Mouse (Mus musculus): ENCODE results near the gene Rsph4a. TPM values are rescaled to one million over a fixed set of nuclear protein-coding genes. Genes with fewer than 3 reads are reported as not detected.
A peak's percentile ranks its signal among the peaks of the same experiment; 100 is the strongest.

Gene Rsph4a
- polyA plus RNA-seq, 1 experiment from 2014 or later, result 0.09 TPM

GRCm38 (mm10) chr10:33940702-33941101, 35.8 kb downstream of the Rsph4a start:
- Histone ChIP-seq H3K36me3 (ENCODE audit: control insufficient read depth, insufficient read depth, low read length) (peaks cover 2% of the 10 kb centered on the region; the same call in 1 of the 2 replicates), H3K4me2 (ENCODE audit: low read depth) (no peak overlapping the region), H3K27ac (ENCODE audit: low read depth, low read length) (no peak overlapping the region), H3K9ac (ENCODE audit: low read length) (no peak overlapping the region), H3K4me3 (ENCODE audit: low read depth, low read length) (no peak overlapping the region), H3K9me3 (ENCODE audit: control insufficient read depth, low read length) (no peaks in the 10 kb centered on the region), H3K4me1 (ENCODE audit: control insufficient read depth, insufficient read depth, low read length) (no peaks in the 10 kb centered on the region), H3K27me3 (ENCODE audit: control insufficient read depth, insufficient read depth, low read length) (no peaks in the 10 kb centered on the region)
- DNase-seq (ENCODE audit: low spot score), result no peak
- no peak for ATAC-seq (ENCODE audit: insufficient read depth, low FRiP score, low TSS enrichment)

- Histone ChIP-seq H3K4me1 (ENCODE audit: control insufficient read depth, insufficient read depth, low read length) (peaks cover 5% of the 10 kb centered on the region; the same call in 1 of the 2 replicates), H3K9ac (ENCODE audit: low read length) (no peak overlapping the region), H3K9me3 (ENCODE audit: control insufficient read depth, low read length) (no peaks in the 10 kb centered on the region), H3K27ac (ENCODE audit: low read depth, low read length) (no peak overlapping the region), H3K27me3 (ENCODE audit: control insufficient read depth, insufficient read depth, low read length) (no peaks in the 10 kb centered on the region), H3K4me2 (ENCODE audit: low read depth) (no peak overlapping the region), H3K4me3 (ENCODE audit: low read depth, low read length) (no peak overlapping the region), H3K36me3 (ENCODE audit: control insufficient read depth, insufficient read depth, low read length) (no peaks in the 10 kb centered on the region)
- 82% methylated on average over 3 of the region's 3 CpGs for WGBS
- ATAC-seq (ENCODE audit: insufficient read depth, low FRiP score, low TSS enrichment), result no peak
- DNase-seq (ENCODE audit: low spot score), result no peak
Observed at GRCm38 (mm10) chr10:33945390-33945789, 40.5 kb downstream of the Rsph4a start.

GRCm38 (mm10) chr10:33946336-33946735, 41.4 kb downstream of the Rsph4a start:
- 88% methylated on average over 2 of the region's 2 CpGs for WGBS
- Histone ChIP-seq H3K9ac (ENCODE audit: low read length) (no peak overlapping the region), H3K4me1 (ENCODE audit: control insufficient read depth, insufficient read depth, low read length) (peaks cover 6% of the 10 kb centered on the region; the same call in 1 of the 2 replicates), H3K9me3 (ENCODE audit: control insufficient read depth, low read length) (no peaks in the 10 kb centered on the region), H3K27ac (ENCODE audit: low read depth, low read length) (no peak overlapping the region), H3K4me3 (ENCODE audit: low read depth, low read length) (no peak overlapping the region), H3K4me2 (ENCODE audit: low read depth) (no peak overlapping the region), H3K27me3 (ENCODE audit: control insufficient read depth, insufficient read depth, low read length) (no peaks in the 10 kb centered on the region), H3K36me3 (ENCODE audit: control insufficient read depth, insufficient read depth, low read length) (no peaks in the 10 kb centered on the region)
- ATAC-seq (ENCODE audit: insufficient read depth, low FRiP score, low TSS enrichment), result no peak
- DNase-seq (ENCODE audit: low spot score), result no peak

GRCm38 (mm10) chr10:33950803-33951583, 46.1 kb downstream of the Rsph4a start, which contains the start of gene Zup1:
Gene Zup1, minus strand, starts transcription at chr10:33951269.
- peak; percentile 85 for DNase-seq (ENCODE audit: low spot score)
- Histone ChIP-seq H3K9me3 (ENCODE audit: control insufficient read depth, low read length) (no peaks in the 10 kb centered on the region), H3K4me2 (ENCODE audit: low read depth) (peak within 1 kb of the TSS; percentile 46), H3K27me3 (ENCODE audit: control insufficient read depth, insufficient read depth, low read length) (no peaks in the 10 kb centered on the region), H3K27ac (ENCODE audit: low read depth, low read length) (0 out of 2 replicates have a peak within 1 kb of the TSS, but pooled peaks have one; percentile 42), H3K4me1 (ENCODE audit: control insufficient read depth, insufficient read depth, low read length) (peaks cover 6% of the 10 kb centered on the region; the same call in 1 of the 2 replicates), H3K36me3 (ENCODE audit: control insufficient read depth, insufficient read depth, low read length) (no peaks in the 10 kb centered on the region), H3K4me3 (ENCODE audit: low read depth, low read length) (peak within 1 kb of the TSS; percentile 73), H3K9ac (ENCODE audit: low read length) (peak within 1 kb of the TSS; percentile 90)
- ATAC-seq (ENCODE audit: insufficient read depth, low FRiP score, low TSS enrichment), result peak; percentile 93
- 6% methylated on average over 42 of the region's 42 CpGs for WGBS

- no peak overlapping the region for H3K4me3 ChIP-seq (ENCODE audit: low read depth, low read length)
- no peaks in the 10 kb centered on the region for H3K27me3 ChIP-seq (ENCODE audit: control insufficient read depth, insufficient read depth, low read length)
- peaks cover 6% of the 10 kb centered on the region; the same call in 1 of the 2 replicates for H3K4me1 ChIP-seq (ENCODE audit: control insufficient read depth, insufficient read depth, low read length)
- no peaks in the 10 kb centered on the region for H3K36me3 ChIP-seq (ENCODE audit: control insufficient read depth, insufficient read depth, low read length)
- no peak overlapping the region for H3K9ac ChIP-seq (ENCODE audit: low read length)
- H3K4me2 ChIP-seq (ENCODE audit: low read depth), result no peak overlapping the region
- DNase-seq (ENCODE audit: low spot score), result no peak
- no peak overlapping the region for H3K27ac ChIP-seq (ENCODE audit: low read depth, low read length)
- H3K9me3 ChIP-seq (ENCODE audit: control insufficient read depth, low read length), result no peaks in the 10 kb centered on the region
- no peak for ATAC-seq (ENCODE audit: insufficient read depth, low FRiP score, low TSS enrichment)
- WGBS, result 82% methylated on average over 3 of the region's 3 CpGs
Observed at GRCm38 (mm10) chr10:33952509-33952908, 47.6 kb downstream of the Rsph4a start.

Other genes starting within 250 kb of the Rsph4a start
- not detected in 2 replicates for gene Sult3a2, start 118.4 kb upstream of the Rsph4a start, polyA plus RNA-seq (2014; fragmentation: Nextera tagmentation; extraction: Ambion mirVana)
- gene Sult3a1, start 47.4 kb upstream of the Rsph4a start, polyA plus RNA-seq (2014; fragmentation: Nextera tagmentation; extraction: Ambion mirVana), result not detected in 2 replicates
- gene Zup1, start 46.2 kb downstream of the Rsph4a start, polyA plus RNA-seq (2014; fragmentation: Nextera tagmentation; extraction: Ambion mirVana), result 23.4 and 23.8 TPM in 2 replicates
- gene Rwdd1, start 114.5 kb downstream of the Rsph4a start, polyA plus RNA-seq (2014; fragmentation: Nextera tagmentation; extraction: Ambion mirVana), result 147 and 150 TPM in 2 replicates
- not detected in 2 replicates for gene Trappc3l, start 132.5 kb downstream of the Rsph4a start, polyA plus RNA-seq (2014; fragmentation: Nextera tagmentation; extraction: Ambion mirVana)
- not detected in 2 replicates for gene Calhm4, start 139.2 kb downstream of the Rsph4a start, polyA plus RNA-seq (2014; fragmentation: Nextera tagmentation; extraction: Ambion mirVana)
- 0.13 and 0.19 TPM in 2 replicates for gene Calhm5, start 191.4 kb downstream of the Rsph4a start, polyA plus RNA-seq (2014; fragmentation: Nextera tagmentation; extraction: Ambion mirVana)
- gene Calhm6, start 222.9 kb downstream of the Rsph4a start, polyA plus RNA-seq (2014; fragmentation: Nextera tagmentation; extraction: Ambion mirVana), result 0.37 TPM in 1 of 2 replicates, not detected in the other

Data from neural tube, embryonic 11.5 days (tissue).